Mouse (Mus musculus) mouse trophoblast stem cell (cell line): ENCODE results near the gene Olfr312.

Source experiments
- in situ Hi-C, 2 experiments: fragments of 300-500 bp; cut with MseI, MboI; formaldehyde crosslinking; loops; 2 replicates in 1 of 2; 3 replicates in 1 of 2; pipeline ENCODE4 v1.15.1; 2025

Gene Olfr312

GRCm38 (mm10) chr11:58860744-58861143, 31.7 kb downstream of the Olfr312 start:
- in situ Hi-C loops = no loop called here

- in situ Hi-C loops = no loop called here
Observed at GRCm38 (mm10) chr11:58867039-58867953, 38.3 kb downstream of the Olfr312 start, which contains the start of gene 2810021J22Rik. Gene 2810021J22Rik, plus strand, starts transcription at chr11:58867216.

GRCm38 (mm10) chr11:58867954-58868330, 38.9 kb downstream of the Olfr312 start:
- in situ Hi-C loops = no loop called here

GRCm38 (mm10) chr11:58870961-58871360, 41.9 kb downstream of the Olfr312 start:
- in situ Hi-C loops = no loop called here

GRCm38 (mm10) chr11:58883756-58884155, 54.7 kb downstream of the Olfr312 start:
- in situ Hi-C loops = no loop called here
